Mouse (Mus musculus) bone marrow, adult 2 months (tissue): Measurements from ENCODE around the gene Apold1.

ENCODE experiments used
- CTCF ChIP-seq: fragments of 200-500 bp; IDR thresholded peaks from 2 replicates; pipeline ENCODE4 v1.5.1; 2011; ENCODE audit warnings: low read length, control low read depth; ENCODE audit not compliant: control insufficient read depth, insufficient read depth
- POLR2A ChIP-seq: fragments of 200-500 bp; IDR thresholded peaks from 2 replicates; pipeline ENCODE4 v1.6.1; 2011; ENCODE audit warnings: low read depth, mild to moderate bottlenecking, control low read depth, low read length, borderline replicate concordance; ENCODE audit not compliant: control insufficient read depth

- TF ChIP-seq POLR2A: no peak
- no peak for TF ChIP-seq CTCF
Observed at GRCm38 (mm10) chr6:134939781-134940180, 41.7 kb upstream of the Apold1 start.
